Mouse (Mus musculus): Measurements from ENCODE around the gene Ttc16. TPM values are rescaled to one million over a fixed set of nuclear protein-coding genes. Genes with fewer than 3 reads are reported as not detected.

The Ttc16 gene
- polyA plus RNA-seq, 1 experiment from 2014 or later = 0.21 TPM

DNA sequence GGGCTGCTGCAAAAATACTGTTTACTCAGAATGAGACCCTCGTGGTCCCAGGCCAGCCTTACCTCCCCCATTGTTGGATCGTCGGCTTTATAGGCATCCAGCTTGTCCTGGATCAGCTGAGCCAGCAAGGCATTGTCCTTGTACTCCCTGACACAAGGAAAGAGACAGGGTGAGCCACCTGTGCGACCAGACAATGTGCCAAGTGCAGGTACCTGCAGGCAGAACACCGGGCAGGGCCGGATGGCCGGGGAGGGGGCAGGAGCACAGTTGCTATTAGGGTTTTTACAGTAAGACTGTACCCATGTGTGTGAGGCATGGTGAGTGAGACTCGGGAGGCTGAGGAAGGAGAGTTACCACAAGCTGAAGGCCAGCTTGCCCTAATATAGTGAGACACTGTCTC is 36.5 kb upstream of the Ttc16 start:
- no peak overlapping the region for H3K4me3 ChIP-seq
- H3K27ac ChIP-seq = no peak overlapping the region
- peaks cover 39% of the 10 kb centered on the region for H3K36me3 ChIP-seq
- 0 out of 2 replicates have a peak, but pooled peaks cover 3% of the 10 kb centered on the region for H3K4me1 ChIP-seq
- no peaks in the 10 kb centered on the region for H3K27me3 ChIP-seq
- 85% methylated on average over 8 of the region's 8 CpGs for WGBS
- ATAC-seq (ENCODE audit: insufficient number of reproducible peaks, insufficient read depth, low FRiP score, low TSS enrichment, low read depth) = no peak
- H3K9ac ChIP-seq = no peak overlapping the region
- no peaks in the 10 kb centered on the region for H3K9me3 ChIP-seq
- no peak overlapping the region for H3K4me2 ChIP-seq

DNA sequence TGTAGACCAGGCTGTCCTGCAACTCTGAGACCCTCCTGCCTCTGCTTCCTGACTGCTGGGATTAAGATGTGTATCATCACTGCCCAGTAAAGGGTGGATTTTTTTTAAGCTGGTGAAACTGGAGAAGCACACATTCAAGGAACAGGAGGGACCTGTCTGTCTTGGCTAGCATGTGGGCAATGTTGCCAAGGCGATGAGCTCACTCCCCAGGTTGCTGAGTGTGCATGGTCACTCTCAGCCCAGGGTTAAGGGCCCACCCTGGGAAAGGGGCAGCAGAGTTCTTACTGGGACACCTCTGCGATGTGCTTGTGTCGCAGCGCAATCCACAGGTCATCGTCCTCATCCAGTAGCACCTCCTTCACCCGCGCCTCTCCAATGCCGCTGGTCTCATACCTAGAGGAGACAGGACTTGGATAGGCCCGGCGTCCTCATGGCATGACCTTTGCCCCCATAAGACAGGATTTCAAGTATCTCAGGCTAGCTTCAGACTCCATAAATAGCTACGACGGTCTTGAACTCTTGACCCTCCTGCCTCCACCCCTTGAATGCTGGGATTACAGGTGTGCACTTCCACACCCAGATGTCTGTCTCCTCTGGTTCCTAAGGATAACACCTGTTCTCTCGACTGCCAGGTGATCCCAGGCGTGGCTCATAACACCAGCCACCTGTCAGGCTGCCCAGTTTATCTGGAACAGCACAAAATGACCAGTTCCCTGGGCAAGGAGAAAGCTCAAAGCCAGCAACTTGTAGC is 33.6 kb upstream of the Ttc16 start:
- Histone ChIP-seq H3K4me1 (0 out of 2 replicates have a peak, but pooled peaks cover 3% of the 10 kb centered on the region), H3K9me3 (no peaks in the 10 kb centered on the region), H3K4me2 (no peak overlapping the region), H3K36me3 (peaks cover 54% of the 10 kb centered on the region), H3K4me3 (no peak overlapping the region), H3K27me3 (no peaks in the 10 kb centered on the region), H3K27ac (no peak overlapping the region), H3K9ac (no peak overlapping the region)
- ATAC-seq (ENCODE audit: insufficient number of reproducible peaks, insufficient read depth, low FRiP score, low TSS enrichment, low read depth) = no peak
- WGBS = 92% methylated on average over 14 of the region's 14 CpGs

DNA sequence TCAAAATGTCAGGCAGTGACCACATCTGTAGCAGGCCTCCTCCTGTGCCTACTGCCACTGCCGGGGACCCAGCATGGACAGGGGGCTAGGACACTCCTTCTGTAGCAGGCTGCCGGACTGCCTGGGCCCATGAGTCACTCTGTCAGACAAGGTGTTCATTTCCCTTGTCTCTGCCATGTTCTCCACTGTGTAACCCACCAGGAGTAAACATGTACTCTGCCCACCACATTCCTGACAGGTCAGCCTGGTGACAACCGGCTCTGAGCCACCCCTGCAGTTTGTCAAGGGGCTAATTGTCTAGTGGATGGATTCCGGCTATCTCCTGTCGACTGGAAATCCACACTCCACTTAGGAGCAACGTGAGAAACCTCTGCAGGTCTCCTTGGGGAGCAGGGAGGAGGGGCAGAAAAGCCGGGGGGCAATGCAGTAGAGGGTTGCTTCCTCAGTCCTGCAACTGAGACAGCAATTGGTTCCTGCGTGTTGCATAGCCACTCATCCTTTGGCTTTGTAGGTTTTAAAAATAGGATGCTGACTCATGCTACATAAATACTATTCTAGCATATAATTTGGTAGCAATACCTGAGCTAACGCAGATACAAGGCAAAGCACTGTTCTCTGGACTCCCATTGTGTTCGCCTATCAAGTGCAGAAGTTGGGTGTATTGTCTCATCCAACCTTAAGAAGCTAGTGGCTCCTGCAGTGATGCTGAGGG is 23.0 kb upstream of the Ttc16 start:
- H3K9ac ChIP-seq = no peak overlapping the region
- 65% methylated on average over 10 of the region's 10 CpGs for WGBS
- H3K36me3 ChIP-seq = peaks cover 78% of the 10 kb centered on the region

GRCm38 (mm10) chr2:32795748-32796418 is 20.4 kb upstream of the Ttc16 start:
- peaks cover 77% of the 10 kb centered on the region for H3K36me3 ChIP-seq
- 87% methylated on average over 13 of the region's 13 CpGs for WGBS

More for the DNA sequence above, 23.0 kb upstream of the Ttc16 start:
- no peak overlapping the region for H3K4me2 ChIP-seq
- H3K4me1 ChIP-seq = no peaks in the 10 kb centered on the region
- no peaks in the 10 kb centered on the region for H3K9me3 ChIP-seq
- H3K27me3 ChIP-seq = no peaks in the 10 kb centered on the region
- no peak overlapping the region for H3K27ac ChIP-seq
- no peak overlapping the region for H3K4me3 ChIP-seq
- ATAC-seq (ENCODE audit: insufficient number of reproducible peaks, insufficient read depth, low FRiP score, low TSS enrichment, low read depth) = no peak

DNA sequence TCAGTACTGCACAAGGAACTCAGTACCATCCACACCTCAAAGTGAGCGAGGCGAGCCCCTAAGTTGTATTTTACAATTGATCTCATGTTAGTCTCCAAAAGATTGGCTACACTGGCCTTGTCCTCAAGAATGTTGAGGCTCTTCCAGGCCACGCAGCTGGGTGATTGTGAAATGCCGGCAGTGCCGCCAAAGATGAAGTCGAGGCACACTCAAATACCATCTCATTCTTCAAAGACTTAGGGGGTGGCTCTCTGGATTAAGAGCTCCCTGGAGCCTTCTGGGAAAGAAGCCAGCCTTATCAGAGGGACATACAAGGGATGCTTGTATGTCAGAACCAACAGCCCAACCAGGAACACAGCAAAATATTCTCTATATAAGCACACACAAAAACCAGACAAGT is 15.9 kb upstream of the Ttc16 start:
- Histone ChIP-seq H3K9me3 (no peaks in the 10 kb centered on the region; the same call in 1 of the 2 replicates), H3K27ac (no peak overlapping the region), H3K4me2 (no peak overlapping the region), H3K4me3 (no peak overlapping the region), H3K27me3 (no peaks in the 10 kb centered on the region), H3K36me3 (peaks cover 42% of the 10 kb centered on the region), H3K4me1 (no peaks in the 10 kb centered on the region), H3K9ac (no peak overlapping the region)
- 84% methylated on average over 6 of the region's 6 CpGs for WGBS
- no peak for ATAC-seq (ENCODE audit: insufficient number of reproducible peaks, insufficient read depth, low FRiP score, low TSS enrichment, low read depth)

More at GRCm38 (mm10) chr2:32795748-32796418, 20.4 kb upstream of the Ttc16 start:
- no peak overlapping the region for H3K4me3 ChIP-seq
- no peak overlapping the region for H3K27ac ChIP-seq
- H3K27me3 ChIP-seq = no peaks in the 10 kb centered on the region
- H3K9ac ChIP-seq = no peak overlapping the region; the same call in 1 of the 2 replicates
- no peaks in the 10 kb centered on the region for H3K9me3 ChIP-seq
- H3K4me2 ChIP-seq = no peak overlapping the region
- no peak for ATAC-seq (ENCODE audit: insufficient number of reproducible peaks, insufficient read depth, low FRiP score, low TSS enrichment, low read depth)
- no peaks in the 10 kb centered on the region for H3K4me1 ChIP-seq

GRCm38 (mm10) chr2:32788581-32788980 is 13.1 kb upstream of the Ttc16 start:
- H3K4me1 ChIP-seq = peaks cover 6% of the 10 kb centered on the region; the same call in 1 of the 2 replicates
- H3K27me3 ChIP-seq = no peaks in the 10 kb centered on the region
- no peak overlapping the region; the same call in 1 of the 2 replicates for H3K9ac ChIP-seq
- WGBS = 30% methylated on average over 2 of the region's 2 CpGs
- no peaks in the 10 kb centered on the region; the same call in 1 of the 2 replicates for H3K9me3 ChIP-seq
- H3K36me3 ChIP-seq = peaks cover 18% of the 10 kb centered on the region
- H3K27ac ChIP-seq = no peak overlapping the region
- H3K4me2 ChIP-seq = no peak overlapping the region
- no peak overlapping the region for H3K4me3 ChIP-seq
- no peak for ATAC-seq (ENCODE audit: insufficient number of reproducible peaks, insufficient read depth, low FRiP score, low TSS enrichment, low read depth)

GRCm38 (mm10) chr2:32787176-32787575 is 11.7 kb upstream of the Ttc16 start:
- 64% methylated on average over 6 of the region's 6 CpGs for WGBS
- no peak overlapping the region for H3K4me2 ChIP-seq
- H3K4me1 ChIP-seq = peaks cover 6% of the 10 kb centered on the region; the same call in 1 of the 2 replicates
- ATAC-seq (ENCODE audit: insufficient number of reproducible peaks, insufficient read depth, low FRiP score, low TSS enrichment, low read depth) = no peak
- H3K9ac ChIP-seq = no peak overlapping the region
- no peaks in the 10 kb centered on the region; the same call in 1 of the 2 replicates for H3K9me3 ChIP-seq
- no peaks in the 10 kb centered on the region for H3K27me3 ChIP-seq
- H3K36me3 ChIP-seq = peaks cover 16% of the 10 kb centered on the region
- no peak overlapping the region for H3K27ac ChIP-seq
- no peak overlapping the region for H3K4me3 ChIP-seq

- ATAC-seq (ENCODE audit: insufficient number of reproducible peaks, insufficient read depth, low FRiP score, low TSS enrichment, low read depth) = no peak
- Histone ChIP-seq H3K9ac (no peak within 1 kb of the TSS), H3K27ac (no peak within 1 kb of the TSS), H3K36me3 (no peaks in the 10 kb centered on the region), H3K9me3 (no peaks in the 10 kb centered on the region; the same call in 1 of the 2 replicates), H3K27me3 (no peaks in the 10 kb centered on the region), H3K4me2 (no peak within 1 kb of the TSS), H3K4me1 (peaks cover 6% of the 10 kb centered on the region; the same call in 1 of the 2 replicates), H3K4me3 (no peak within 1 kb of the TSS)
- 61% methylated on average over 4 of the region's 4 CpGs for WGBS
Measured at GRCm38 (mm10) chr2:32784048-32784681, 8.7 kb upstream of the Ttc16 start, which contains the start of gene Cfap157. Cfap157 (minus strand) TSS chr2:32784428.

DNA sequence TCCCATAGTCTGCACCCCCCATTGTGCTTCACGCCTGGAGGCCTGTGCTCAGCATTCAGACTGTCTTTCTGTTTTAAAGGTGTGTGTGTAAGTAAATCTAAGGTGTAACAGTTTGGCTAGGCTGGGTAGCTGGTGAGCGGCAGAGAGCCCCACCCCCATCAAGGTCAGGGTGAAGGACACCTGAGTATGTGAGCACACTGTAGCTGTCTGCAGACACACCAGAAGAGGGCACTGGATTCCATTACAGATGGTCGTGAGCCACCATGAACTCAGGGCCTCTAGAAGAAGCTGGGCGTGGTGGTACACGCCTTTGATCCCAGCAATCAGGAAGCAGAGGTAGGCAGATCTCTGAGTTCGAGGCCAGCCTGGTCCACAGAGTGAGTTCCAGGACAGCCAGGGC is 6.3 kb upstream of the Ttc16 start:
- ATAC-seq (ENCODE audit: insufficient number of reproducible peaks, insufficient read depth, low FRiP score, low TSS enrichment, low read depth) = no peak
- no peaks in the 10 kb centered on the region for H3K27me3 ChIP-seq
- H3K4me1 ChIP-seq = peaks cover 6% of the 10 kb centered on the region; the same call in 1 of the 2 replicates
- 71% methylated on average over 6 of the region's 6 CpGs for WGBS
- H3K27ac ChIP-seq = no peak overlapping the region
- no peak overlapping the region for H3K9ac ChIP-seq
- no peaks in the 10 kb centered on the region for H3K9me3 ChIP-seq
- H3K4me2 ChIP-seq = no peak overlapping the region
- no peak overlapping the region for H3K4me3 ChIP-seq
- no peaks in the 10 kb centered on the region for H3K36me3 ChIP-seq

GRCm38 (mm10) chr2:32779714-32780113 is 4.3 kb upstream of the Ttc16 start:
- WGBS = 88% methylated on average over 6 of the region's 6 CpGs
- Histone ChIP-seq H3K9me3 (no peaks in the 10 kb centered on the region), H3K36me3 (no peaks in the 10 kb centered on the region), H3K4me1 (peaks cover 19% of the 10 kb centered on the region), H3K4me2 (no peak overlapping the region), H3K27me3 (peaks cover 6% of the 10 kb centered on the region; the same call in 1 of the 2 replicates), H3K27ac (no peak overlapping the region), H3K9ac (no peak overlapping the region), H3K4me3 (no peak overlapping the region)
- no peak for ATAC-seq (ENCODE audit: insufficient number of reproducible peaks, insufficient read depth, low FRiP score, low TSS enrichment, low read depth)

- H3K27me3 ChIP-seq = peaks cover 6% of the 10 kb centered on the region; the same call in 1 of the 2 replicates
- H3K4me2 ChIP-seq = no peak overlapping the region
- H3K27ac ChIP-seq = no peak overlapping the region
- H3K36me3 ChIP-seq = no peaks in the 10 kb centered on the region
- peaks cover 16% of the 10 kb centered on the region for H3K4me1 ChIP-seq
- no peaks in the 10 kb centered on the region for H3K9me3 ChIP-seq
- ATAC-seq (ENCODE audit: insufficient number of reproducible peaks, insufficient read depth, low FRiP score, low TSS enrichment, low read depth) = no peak
- no peak overlapping the region for H3K4me3 ChIP-seq
- no peak overlapping the region for H3K9ac ChIP-seq
- WGBS = 19% methylated on average over 8 of the region's 8 CpGs
Measured at GRCm38 (mm10) chr2:32779131-32779530, 3.7 kb upstream of the Ttc16 start.
